Mouse (Mus musculus) lung, adult 2 months (tissue): ENCODE measurements around the gene Nptx2.

ENCODE experiments used
- CTCF ChIP-seq: fragments of 200-500 bp; IDR thresholded peaks from 2 replicates; pipeline ENCODE4 v1.5.1; 2011; ENCODE audit warnings: mild to moderate bottlenecking, low read length, control low read depth; ENCODE audit not compliant: insufficient read depth
- POLR2A ChIP-seq: fragments of 200-500 bp; IDR thresholded peaks from 2 replicates; pipeline ENCODE4 v1.6.1; 2011; ENCODE audit warnings: low read depth, mild to moderate bottlenecking, control low read depth, low read length, borderline replicate concordance; ENCODE audit errors: extremely low read depth

GRCm38 (mm10) chr5:144557363-144557762, 11.7 kb downstream of the Nptx2 start:
- TF ChIP-seq CTCF: no peak
- no peak for TF ChIP-seq POLR2A
